Mouse (Mus musculus): ENCODE results near the gene Susd6. TPM values are rescaled to one million over a fixed set of nuclear protein-coding genes. Genes with fewer than 3 reads are reported as not detected.

Gene Susd6
- total and polyA plus RNA-seq, 3 experiments = 7.8 to 11.0 (median 8.7) TPM

DNA sequence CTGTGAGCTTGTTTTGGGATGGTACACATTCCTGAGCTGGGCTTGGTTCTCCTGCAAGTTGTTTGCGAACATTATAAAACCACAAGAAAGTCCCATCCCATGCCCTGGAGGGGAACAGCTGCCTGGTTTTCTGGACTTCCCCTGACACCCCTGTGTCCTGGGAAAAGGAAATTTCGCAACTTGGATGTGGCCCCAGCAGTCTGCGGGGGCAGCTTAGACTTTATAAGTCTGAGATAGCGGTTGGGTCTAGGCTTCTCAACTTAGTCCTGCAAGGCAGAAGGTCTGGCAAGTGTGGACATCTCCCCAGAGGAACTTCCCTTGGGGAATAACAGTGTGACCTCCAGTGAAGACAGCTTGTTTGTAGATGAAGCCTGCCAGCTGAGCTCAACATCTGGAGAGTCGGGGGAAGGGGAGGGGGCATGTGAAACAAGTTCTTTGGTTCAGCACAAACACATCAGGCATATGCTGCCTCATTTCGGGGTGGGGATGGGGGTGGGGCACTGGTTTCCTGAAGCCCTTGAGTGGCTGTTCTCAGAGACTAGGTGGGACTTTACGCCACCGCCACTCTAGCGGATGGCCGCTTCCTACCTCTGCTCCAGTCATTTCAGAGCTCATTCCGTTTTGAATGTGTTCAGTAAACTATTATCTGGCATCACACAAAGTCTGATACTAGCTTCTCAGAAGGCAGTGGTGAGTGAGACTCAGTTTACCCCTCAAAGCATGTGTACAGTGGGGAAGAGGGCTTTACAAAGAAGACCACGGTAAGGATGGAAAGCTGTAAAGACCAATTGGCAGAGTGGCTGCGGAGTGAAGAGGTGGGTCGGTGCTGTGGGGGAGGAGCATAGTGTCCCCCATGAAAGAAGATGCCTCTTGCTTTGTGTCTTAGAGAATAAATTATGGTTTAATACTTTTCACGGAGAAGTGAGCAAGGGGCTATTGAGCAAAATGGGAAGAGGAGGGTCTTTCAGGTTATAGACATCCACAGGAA, 95.3 kb downstream of the Susd6 start:
- H3K9me3 ChIP-seq (replicated peaks; ENCODE audit: low read length) = peaks cover 5% of the 10 kb centered on the region
- H3K4me1 ChIP-seq (ENCODE audit: control insufficient read depth in 1 of 2, insufficient read depth in 2 of 2) = peaks cover 2 to 9% of the 10 kb centered on the region in 2 experiments; a peak in 2 of 4 replicates
- no peaks in the 10 kb centered on the region for H3K27me3 ChIP-seq (replicated peaks)
- peak overlapping the region; percentile 54; the same call in 1 of the 2 replicates for H3K9ac ChIP-seq (ENCODE audit: insufficient read depth, low read depth)
- in situ Hi-C loops (cut with MboI; ENCODE audit: low pct_ligation_motif_present, low pct_unique_long_range_greater_than_20kb, low sequenced_read_pairs) = no loop called here
- peak overlapping the region in 2 of 3 experiments; percentile 55 for H3K4me3 ChIP-seq (replicated peaks in 1 of 3; ENCODE audit: low read depth in 2 of 3, low read length in 2 of 3, poor library complexity in 1 of 3)
- peaks cover 0 to 3% of the 10 kb centered on the region in 2 experiments for H3K36me3 ChIP-seq (replicated peaks in 1 of 2; ENCODE audit: control insufficient read depth in 1 of 2, insufficient read depth in 1 of 2, low read length in 1 of 2)
- peak; percentile 17 for DNase-seq (ENCODE audit: extremely low read depth)
- no peak for TF ChIP-seq TBP (conservative IDR thresholded peaks at IDR 0.05; ENCODE audit: low read depth, low read length)
- no peak for TF ChIP-seq MAX (IDR thresholded peaks at IDR 0.05; ENCODE audit: low read length)
- TF ChIP-seq POLR2A (IDR thresholded peaks at IDR 0.05; ENCODE audit: low read depth, low read length) = no peak; the same call in 1 of the 2 replicates
- no peak for TF ChIP-seq ZC3H11A (IDR thresholded peaks at IDR 0.05; ENCODE audit: low read depth, low read length)
- no peak for TF ChIP-seq JUN (IDR thresholded peaks at IDR 0.05; ENCODE audit: insufficient read depth, low read depth, low read length)
- no peak for TF ChIP-seq CTCF (conservative IDR thresholded peaks at IDR 0.05 in 1 of 2, IDR thresholded peaks at IDR 0.05 in 1 of 2; ENCODE audit: low read depth in 2 of 2, low read length in 2 of 2)
- no peak for TF ChIP-seq SIN3A (IDR thresholded peaks at IDR 0.05; ENCODE audit: low read length)
- no peak for TF ChIP-seq GABPA (IDR thresholded peaks at IDR 0.05; ENCODE audit: insufficient replicate concordance, low read depth, low read length)
- no peak for TF ChIP-seq RCOR1 (conservative IDR thresholded peaks at IDR 0.05; ENCODE audit: low read depth, low read length)
- TF ChIP-seq TCF12 (IDR thresholded peaks at IDR 0.05; ENCODE audit: low read depth, low read length) = no peak
- peak; percentile 56; the same call in 1 of the 2 replicates for TF ChIP-seq MAZ (IDR thresholded peaks at IDR 0.05; ENCODE audit: low read depth, low read length)
- no peak for TF ChIP-seq ZNF384 (IDR thresholded peaks at IDR 0.05; ENCODE audit: low read depth, low read length)
- peak; percentile 23; the same call in 1 of the 2 replicates for TF ChIP-seq ETS1 (conservative IDR thresholded peaks at IDR 0.05; ENCODE audit: low read depth, low read length)
- TF ChIP-seq NELFE (IDR thresholded peaks at IDR 0.05; ENCODE audit: low read depth, low read length) = no peak
- TF ChIP-seq BHLHE40 (IDR thresholded peaks at IDR 0.05; ENCODE audit: low read depth, low read length) = no peak
- TF ChIP-seq UBTF (IDR thresholded peaks at IDR 0.05; ENCODE audit: low read depth, low read length) = no peak
- no peak for TF ChIP-seq CHD1 (IDR thresholded peaks at IDR 0.05; ENCODE audit: low read depth, low read length)
- TF ChIP-seq HCFC1 (IDR thresholded peaks at IDR 0.05; ENCODE audit: low read depth, low read length) = no peak
- no peak for TF ChIP-seq IRF4 (IDR thresholded peaks at IDR 0.05; ENCODE audit: low read depth, low read length)
- no peak for TF ChIP-seq MEF2A (IDR thresholded peaks at IDR 0.05; ENCODE audit: borderline replicate concordance, low read depth, low read length)
- TF ChIP-seq MYC (IDR thresholded peaks at IDR 0.05; ENCODE audit: low read depth, low read length) = no peak
- no peak for TF ChIP-seq KAT2A (IDR thresholded peaks at IDR 0.05; ENCODE audit: insufficient replicate concordance, low read length)
- TF ChIP-seq POLR2AphosphoS2 (IDR thresholded peaks at IDR 0.05; ENCODE audit: low read depth, low read length) = no peak
- TF ChIP-seq ELF1 (IDR thresholded peaks at IDR 0.05; ENCODE audit: low read depth, low read length) = peak; percentile 35; the same call in 1 of the 2 replicates
- no peak for TF ChIP-seq NRF1 (IDR thresholded peaks at IDR 0.05; ENCODE audit: low read depth, low read length)
- TF ChIP-seq PAX5 (IDR thresholded peaks at IDR 0.05; ENCODE audit: low read length) = no peak
- dilution Hi-C loops (cut with MboI; ENCODE audit: extremely low pct_ligation_motif_present, extremely low pct_unique_long_range_greater_than_20kb, low sequenced_read_pairs) = no loop called here
- H3K79me2 ChIP-seq (replicated peaks; ENCODE audit: control insufficient read depth, extremely low read depth, insufficient read depth, poor library complexity, severe bottlenecking) = no peaks in the 10 kb centered on the region
- no peak overlapping the region for H3K27ac ChIP-seq (ENCODE audit: insufficient read depth, low read depth)
- H3K4me2 ChIP-seq (ENCODE audit: insufficient read depth, low read depth, poor library complexity, severe bottlenecking) = peak overlapping the region; percentile 94

Measured in CH12.LX (cell line).